14 mouse cellular contexts compared by ENCODE assay signal in the genomic region with DNA sequence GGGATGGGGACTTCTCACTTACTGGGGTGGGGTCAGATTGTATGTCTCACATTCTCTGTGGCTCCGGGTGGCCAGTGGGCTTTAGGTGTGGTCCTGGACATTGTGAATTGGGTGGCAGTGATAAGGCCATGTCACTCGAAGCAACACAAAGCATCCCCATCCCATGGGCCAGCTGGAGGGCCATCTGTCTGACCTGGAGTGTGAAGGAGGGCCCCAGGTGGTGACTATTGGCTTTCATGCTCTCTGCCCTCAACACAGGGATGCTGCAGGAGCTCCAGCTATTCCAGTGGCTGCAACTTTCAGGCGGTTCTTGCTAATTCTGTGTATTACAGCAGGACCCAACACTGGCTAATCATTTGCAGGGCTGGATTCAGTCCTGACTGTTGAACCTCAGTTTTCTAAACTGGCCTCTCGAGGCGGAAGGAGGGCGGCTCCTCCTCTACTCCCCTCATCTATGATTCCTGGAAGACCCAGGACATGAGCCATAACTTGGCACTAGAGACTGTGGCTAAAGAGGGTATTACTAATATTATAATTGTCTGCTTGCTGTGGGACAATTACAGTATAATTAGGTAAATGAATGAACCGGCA.
DNase-seq lines count a peak whose midpoint lies in the region; ATAC-seq and TF ChIP-seq lines count a peak whose summit lies in the region.
"Had no signal": no experiment of that assay in that cellular context is flagged by ENCODE, and none has a peak within 500 bp of the region (broad histone marks: within the 10 kb centered on the region; RNA-seq: fewer than 3 reads in every experiment).

No protein-coding gene starts in this region.

- no peak for TF ChIP-seq POLR2A in kidney, adult 2 months (IDR thresholded peaks at IDR 0.05; ENCODE audit: low read depth, low read length)

- no peak for ATAC-seq in kidney, embryonic 16.5 days (ENCODE audit: low FRiP score, low TSS enrichment)
- ATAC-seq: midbrain, embryonic 15.5 days had no signal

- TF ChIP-seq CTCF in kidney, adult 2 months (conservative IDR thresholded peaks at IDR 0.05; ENCODE audit: insufficient read depth, insufficient read length, low read depth, low read length): no peak

- no peak overlapping the region for H3K4me2 ChIP-seq in kidney, embryonic 16.5 days (replicated peaks; ENCODE audit: low read depth, low read length)
- H3K4me2 ChIP-seq: heart, embryonic 12.5 days; limb, embryonic 12.5 days; liver, embryonic 13.5 days; midbrain, embryonic 15.5 days had no signal

- H3K4me1 ChIP-seq in kidney, adult 2 months (ENCODE audit: control insufficient read depth, insufficient read depth, low read length): no peaks in the 10 kb centered on the region
- peaks cover 10% of the 10 kb centered on the region for H3K4me1 ChIP-seq in kidney, embryonic 16.5 days (ENCODE audit: insufficient read depth, low read length)
- H3K4me1 ChIP-seq: heart, embryonic 12.5 days; limb, embryonic 12.5 days; liver, embryonic 13.5 days; midbrain, embryonic 15.5 days had no signal

- DNase-seq in embryo, embryonic 11 days: peak; percentile 9
- no peak for DNase-seq in embryo, embryonic 9.5 days (ENCODE audit: extremely low spot score)
- DNase-seq in kidney, adult 2 months: peak; percentile 67
- peak; percentile 36 for DNase-seq in kidney, adult 9 months
- DNase-seq in retina, embryonic 14.5 days (ENCODE audit: low spot score): peak; percentile 12
- no peak for DNase-seq in gastrocnemius, postnatal 25 days
- DNase-seq: adrenal gland, postnatal 25 days; liver, embryonic 13.5 days; thymus, adult 18-20 months had no signal

- H3K9ac ChIP-seq in kidney, embryonic 16.5 days (replicated peaks; ENCODE audit: low read length): no peak overlapping the region
- H3K9ac ChIP-seq: heart, embryonic 12.5 days; limb, embryonic 12.5 days; liver, embryonic 13.5 days; midbrain, embryonic 15.5 days had no signal

- H3K36me3 ChIP-seq in kidney, adult 2 months (ENCODE audit: control insufficient read depth, insufficient read depth, low read length): no peaks in the 10 kb centered on the region
- H3K36me3 ChIP-seq in kidney, embryonic 16.5 days (ENCODE audit: insufficient read depth, low read length): no peaks in the 10 kb centered on the region
- H3K36me3 ChIP-seq: heart, embryonic 12.5 days; limb, embryonic 12.5 days; liver, embryonic 13.5 days; midbrain, embryonic 15.5 days had no signal

- 39% methylated on average over 7 of the region's 7 CpGs for whole genome bisulfite sequencing in kidney, adult 2 months
- 54% methylated on average over 7 of the region's 7 CpGs for WGBS in kidney, embryonic 16.5 days

- no peaks in the 10 kb centered on the region for H3K9me3 ChIP-seq in kidney, embryonic 16.5 days (ENCODE audit: low read length)
- H3K9me3 ChIP-seq: heart, embryonic 12.5 days; limb, embryonic 12.5 days; liver, embryonic 13.5 days; midbrain, embryonic 15.5 days had no signal

- H3K4me3 ChIP-seq in kidney, adult 2 months (ENCODE audit: insufficient read depth, low read depth, low read length): no peak overlapping the region
- no peak overlapping the region for H3K4me3 ChIP-seq in kidney, embryonic 16.5 days (ENCODE audit: low read length)
- H3K4me3 ChIP-seq: heart, embryonic 12.5 days; left cerebral cortex, adult 2 months; limb, embryonic 12.5 days; liver, embryonic 13.5 days; midbrain, embryonic 15.5 days had no signal

- H3K27ac ChIP-seq in kidney, adult 2 months (ENCODE audit: insufficient read depth, low read depth, low read length): no peak overlapping the region
- H3K27ac ChIP-seq in kidney, embryonic 16.5 days (ENCODE audit: low read length): no peak overlapping the region
- H3K27ac ChIP-seq: left cerebral cortex, adult 2 months; limb, embryonic 12.5 days; liver, embryonic 13.5 days; midbrain, embryonic 15.5 days had no signal

- no peaks in the 10 kb centered on the region for H3K27me3 ChIP-seq in kidney, adult 2 months (replicated peaks; ENCODE audit: control insufficient read depth, insufficient read depth, low read length)
- H3K27me3 ChIP-seq in kidney, embryonic 16.5 days (ENCODE audit: insufficient read depth, low read length): no peaks in the 10 kb centered on the region
- H3K27me3 ChIP-seq: heart, embryonic 12.5 days; liver, embryonic 13.5 days; midbrain, embryonic 15.5 days had no signal

Comparison
In these comparisons a context has a peak if more than half of its experiments do, and no peak if none do; other contexts are left out.
1. DNase-seq: peak in embryo, embryonic 11 days (single experiment), kidney, adult 2 months (single experiment), kidney, adult 9 months (single experiment) and retina, embryonic 14.5 days (single experiment); none in embryo, embryonic 9.5 days (single experiment) and gastrocnemius, postnatal 25 days (single experiment).